Mouse (Mus musculus) 3134 (cell line): ENCODE data around the gene Cyp2c70.
"Not testable (repeated sequence)": the region's sequence is repeated elsewhere in the genome, so short reads cannot be mapped to it uniquely, and the experiment has no call there.

Experiments
- DNase-seq: peaks from one replicate; pipeline ENCODE4 v3.0.0-alpha.2; 2011; ENCODE audit warnings: low spot score; ENCODE audit not compliant: insufficient read length; ENCODE audit errors: extremely low read depth

Gene Cyp2c70

DNA sequence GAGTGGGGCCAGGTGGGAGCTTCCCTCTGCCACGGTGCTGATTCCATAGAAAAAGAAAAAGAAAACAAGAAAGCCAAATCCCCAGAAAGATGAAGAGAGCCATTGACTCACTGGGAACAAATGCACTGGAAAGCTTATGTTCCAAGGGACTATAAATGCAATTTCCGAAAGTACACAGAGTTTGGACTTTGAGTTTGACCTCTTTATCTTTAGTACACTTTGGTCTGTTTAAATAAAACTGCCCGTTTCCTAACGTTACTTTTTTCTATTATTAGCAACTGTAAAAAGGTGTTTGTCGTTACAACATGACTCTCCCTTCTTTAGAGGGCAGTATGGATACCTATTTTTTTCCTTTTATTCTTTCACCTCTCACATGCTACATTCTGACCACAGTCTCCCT, at the start of gene Cyp2c70:
TSS of gene Cyp2c70 (minus strand) at position 174 of the 400 bp plus-strand sequence.
- DNase-seq: no peak

DNA sequence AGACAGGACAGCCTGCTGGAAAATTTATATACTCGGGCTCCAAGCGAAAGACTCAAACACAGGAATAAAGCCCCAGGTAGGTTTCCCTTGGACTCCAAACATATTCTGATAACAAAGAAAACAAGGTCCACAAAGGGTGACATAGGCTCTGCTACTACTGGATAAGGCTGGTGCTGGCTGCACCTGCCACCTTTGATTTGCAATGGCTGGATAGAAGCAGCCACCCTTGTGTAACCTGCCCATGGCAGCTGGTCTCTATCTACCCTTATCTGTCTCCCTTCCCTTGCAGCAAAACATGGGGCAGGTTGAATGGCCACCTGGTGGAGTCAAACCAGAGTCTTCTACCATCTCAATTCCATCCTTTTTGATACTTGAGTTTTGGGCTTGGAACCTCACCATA, 45.4 kb upstream of the Cyp2c70 start:
- no peak for DNase-seq

- DNase-seq: no peak
Measured at GRCm38 (mm10) chr19:40231825-40232541, 44.9 kb upstream of the Cyp2c70 start.

DNA sequence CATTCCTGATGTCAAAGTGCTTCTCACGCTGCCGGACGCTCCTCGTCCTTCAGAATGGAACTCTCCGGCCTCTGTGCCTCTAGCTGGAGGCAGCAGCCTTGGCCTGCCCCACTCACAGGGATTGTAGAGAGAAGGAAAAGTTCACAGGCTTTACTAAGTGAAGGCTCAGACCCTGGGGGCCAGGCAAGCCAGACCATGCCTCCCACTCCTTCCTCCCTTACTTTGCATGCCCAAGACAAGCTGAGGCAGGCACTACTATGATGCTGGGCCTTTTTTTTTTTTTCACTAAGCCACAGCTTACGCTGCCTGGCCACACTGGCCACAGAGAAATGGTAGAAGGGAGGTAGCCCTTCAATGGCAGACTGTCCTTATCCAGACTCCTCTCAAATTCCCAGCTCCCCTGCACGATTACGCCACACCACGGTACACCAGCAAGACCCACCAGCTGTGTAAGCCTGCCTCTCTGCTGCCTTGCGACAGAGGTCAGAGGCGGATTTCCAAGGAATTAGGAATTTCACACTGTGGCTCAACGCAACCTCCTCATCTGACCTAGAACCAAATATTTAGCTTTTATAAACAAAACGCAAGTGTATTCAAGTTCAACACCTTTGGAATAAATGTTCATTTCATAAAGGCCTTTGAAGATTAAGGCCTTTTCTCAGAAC, 44.1 kb upstream of the Cyp2c70 start:
- DNase-seq: no peak

DNA sequence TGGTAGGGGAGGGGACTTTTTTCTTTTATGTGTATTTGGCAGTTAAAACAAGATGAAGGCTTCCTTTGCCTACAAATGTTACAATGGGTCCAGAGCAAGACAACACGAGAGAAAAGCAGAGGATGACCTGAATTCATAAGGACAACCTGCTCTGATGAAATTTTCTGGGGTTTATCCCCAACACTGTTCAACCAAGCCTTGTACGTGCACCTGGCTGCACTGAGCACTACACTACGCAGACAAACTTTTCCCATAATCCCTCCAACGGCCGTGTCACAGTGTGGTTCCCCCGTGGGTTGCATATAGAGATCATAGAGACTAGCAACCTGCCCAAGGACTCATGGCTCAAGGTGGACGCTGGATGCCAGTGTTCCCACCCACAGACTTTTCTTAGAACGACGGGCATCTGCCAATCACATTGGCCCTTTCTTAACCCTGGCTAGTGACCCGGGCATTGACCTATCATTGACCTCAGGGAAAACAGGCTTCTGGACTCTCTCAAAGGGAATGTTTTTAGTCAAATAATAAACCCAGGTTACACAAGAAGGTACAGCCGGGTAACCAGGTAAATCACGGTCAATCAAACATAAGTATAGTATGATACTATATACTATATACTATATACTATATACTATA, 39.5 kb upstream of the Cyp2c70 start:
- DNase-seq: no peak

GRCm38 (mm10) chr19:40225761-40226110, 38.6 kb upstream of the Cyp2c70 start:
- DNase-seq: no peak

DNA sequence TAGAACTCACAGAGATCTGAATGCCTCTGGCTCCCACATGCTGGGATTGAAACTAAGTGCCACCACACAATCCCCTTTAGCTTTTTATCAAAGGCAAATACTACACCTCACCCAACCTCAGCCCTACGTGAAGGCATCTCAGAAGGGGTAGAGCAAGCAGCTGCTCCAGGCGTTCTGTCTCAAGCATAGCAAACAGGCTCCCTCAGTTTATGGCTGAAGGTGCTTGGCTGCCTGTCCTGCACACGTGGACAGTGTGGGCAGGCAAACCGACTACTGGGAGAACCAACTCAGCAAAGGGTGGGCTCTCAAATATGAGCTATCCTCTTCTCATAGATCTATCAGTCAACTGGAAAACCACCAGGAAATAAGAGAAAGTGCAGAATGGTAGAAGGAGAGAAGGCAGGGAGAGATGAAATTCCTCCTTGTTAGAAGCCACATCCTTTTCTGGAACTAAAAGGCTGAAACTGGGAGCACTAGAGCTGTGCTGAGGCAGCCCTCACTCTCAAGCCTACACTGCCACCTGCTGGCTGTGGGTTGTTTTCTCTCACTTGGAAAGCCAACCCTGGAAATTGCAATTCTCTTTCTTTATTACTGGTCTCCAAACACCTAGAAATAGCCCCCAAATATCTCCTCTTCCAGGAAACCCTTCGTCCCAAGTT, 38.1 kb upstream of the Cyp2c70 start:
- DNase-seq: no peak

DNA sequence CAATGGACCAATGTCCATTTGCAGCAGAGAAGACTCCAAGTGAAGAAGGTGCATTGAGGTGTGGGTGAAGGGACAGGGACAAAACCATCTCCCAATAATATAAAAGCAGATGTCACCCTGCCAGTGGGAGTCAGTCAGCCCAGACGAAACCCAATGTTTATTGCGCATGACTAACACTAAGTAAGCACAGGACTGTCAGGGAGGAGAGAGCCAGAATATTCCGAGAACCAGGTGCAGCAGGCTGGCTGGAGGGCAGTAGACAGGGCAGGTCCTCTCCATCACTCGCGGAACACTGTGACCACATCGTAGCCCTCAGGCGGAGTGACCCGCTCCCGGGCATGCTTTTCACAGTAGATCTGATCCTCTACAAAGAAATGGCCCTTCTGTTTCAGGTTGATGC, 35.2 kb upstream of the Cyp2c70 start:
- DNase-seq: not testable (repeated sequence)

DNA sequence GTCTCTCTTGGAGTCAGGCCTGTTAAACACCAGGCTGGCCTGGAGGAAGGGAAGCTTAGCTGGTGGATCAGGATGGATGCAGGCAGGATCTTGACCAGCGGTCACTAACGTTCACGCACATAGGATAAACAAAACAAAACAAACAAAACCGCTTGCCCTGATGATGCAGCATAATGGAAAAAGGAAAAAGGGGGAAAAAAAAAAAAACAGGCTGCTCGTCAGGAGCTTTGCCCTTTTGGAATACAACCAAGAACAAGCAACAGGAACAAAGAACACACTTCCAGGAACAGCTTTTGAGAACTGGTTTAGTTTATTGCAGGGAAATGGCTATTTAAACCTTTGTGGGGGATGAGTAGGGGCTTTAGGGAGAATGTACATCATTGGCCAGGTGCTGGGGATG, 33.7 kb upstream of the Cyp2c70 start:
- DNase-seq: no peak

DNA sequence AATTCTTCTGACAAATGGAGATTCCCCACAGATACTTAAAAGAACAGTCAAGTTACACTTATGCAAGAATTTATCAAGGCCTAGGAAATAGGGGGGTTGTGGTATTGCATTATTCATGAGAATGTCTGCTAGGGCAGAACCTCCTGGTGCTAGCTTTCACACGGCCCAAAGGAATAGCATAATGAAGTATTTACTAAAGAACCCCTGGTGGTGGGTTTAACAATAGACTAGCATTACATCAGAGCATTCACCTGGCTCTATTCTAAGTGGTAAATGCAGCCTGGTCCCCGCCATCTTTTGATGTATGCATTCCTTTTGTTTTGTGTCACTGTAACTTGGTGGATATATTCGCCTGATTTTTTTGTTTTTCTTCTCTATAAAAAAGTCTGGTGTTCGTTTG, 15.8 kb upstream of the Cyp2c70 start:
- not testable (repeated sequence) for DNase-seq

- DNase-seq: no peak
Measured at GRCm38 (mm10) chr19:40190596-40190995, 3.5 kb upstream of the Cyp2c70 start.

GRCm38 (mm10) chr19:40183600-40183999, 3.5 kb downstream of the Cyp2c70 start:
- no peak for DNase-seq

- DNase-seq: no peak
Measured at GRCm38 (mm10) chr19:40178311-40178710, 8.8 kb downstream of the Cyp2c70 start.

GRCm38 (mm10) chr19:40168391-40168790, 18.7 kb downstream of the Cyp2c70 start:
- DNase-seq: not testable (repeated sequence)

GRCm38 (mm10) chr19:40126996-40127395, 60.1 kb downstream of the Cyp2c70 start:
- DNase-seq: not testable (repeated sequence)

- not testable (repeated sequence) for DNase-seq
Measured at GRCm38 (mm10) chr19:40125165-40125564, 62.0 kb downstream of the Cyp2c70 start.

- not testable (repeated sequence) for DNase-seq
Measured at GRCm38 (mm10) chr19:40119624-40120023, 67.5 kb downstream of the Cyp2c70 start.
